Mouse (Mus musculus): ENCODE results near the gene Lrmda.

DNA sequence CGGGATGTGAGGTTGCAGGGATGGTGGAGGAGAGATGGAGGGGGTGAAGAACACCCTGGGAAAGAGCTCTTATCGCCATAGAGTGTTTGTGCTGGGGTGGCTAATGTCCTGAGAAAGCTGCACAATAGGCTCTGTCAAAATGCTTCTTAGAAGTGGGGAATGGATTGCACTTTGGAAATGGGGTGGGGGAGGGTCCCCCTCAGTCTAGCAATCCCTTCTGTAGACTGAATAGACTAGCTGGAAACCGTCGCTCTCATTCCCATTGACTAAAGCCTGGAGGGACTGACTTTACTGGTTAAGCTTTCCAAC lies 527.1 kb downstream of the Lrmda start:
- TF ChIP-seq CTCF (IDR thresholded peaks at IDR 0.05; ENCODE audit: low read depth) (no peak), EP300 (IDR thresholded peaks at IDR 0.05; ENCODE audit: low read depth) (no peak)

Data from heart, postnatal 0 days (tissue).